ENCODE assay signal across 8 mouse cellular contexts in the genomic region with DNA sequence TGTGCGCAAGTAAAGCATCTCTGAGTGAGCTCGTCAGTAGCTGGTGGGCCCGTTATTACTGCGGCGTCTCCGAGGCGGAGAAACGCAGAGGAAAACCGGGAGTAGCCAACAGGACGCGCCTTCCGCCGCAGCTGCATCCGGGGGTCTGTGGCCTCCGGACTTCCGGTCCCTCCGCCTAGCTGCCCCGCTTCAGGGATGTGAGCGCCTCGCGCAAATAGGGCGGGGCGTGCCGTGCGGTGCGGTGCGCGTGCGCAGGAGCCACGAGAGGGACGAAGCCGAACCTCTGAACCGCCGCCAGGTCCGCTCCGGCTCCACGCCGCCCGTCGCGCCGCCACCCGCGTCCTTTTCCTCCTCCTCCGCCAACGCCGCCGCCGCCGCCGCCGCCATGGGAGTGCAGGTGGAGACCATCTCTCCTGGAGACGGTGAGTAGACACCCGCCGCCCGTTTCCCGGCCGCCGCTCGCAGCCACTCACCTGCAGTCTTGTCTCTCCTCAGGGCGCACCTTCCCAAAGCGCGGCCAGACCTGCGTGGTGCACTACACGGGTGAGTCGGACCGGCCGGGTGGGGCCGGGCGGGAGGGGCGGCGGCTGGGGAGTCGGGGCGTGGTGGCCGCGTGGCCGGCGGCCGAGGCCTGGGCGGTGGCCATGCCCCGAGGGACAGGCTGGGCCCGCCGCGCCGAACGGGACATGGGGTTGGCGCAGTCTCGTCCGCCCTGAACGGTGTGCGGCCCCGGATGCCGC. TPM values are rescaled to one million over a fixed set of nuclear protein-coding genes. Genes with fewer than 3 reads are reported as not detected.
DNase-seq lines count a peak whose midpoint lies in the region; ATAC-seq and TF ChIP-seq lines count a peak whose summit lies in the region.

A gene (plus strand): TSS at position 161 of the 740 bp plus-strand sequence.

- intact Hi-C loops in gastrocnemius, postnatal 36 days (cut with DNase I), result loop anchor here (2.0 kb wide), 1 partner anchor 48 kb away; a partner anchor contains a TSS
- intact Hi-C loops in left cerebral cortex, postnatal 25 days (cut with DNase I), result loop anchor here (1.0 to 2.0 kb wide), 3 partner anchors 28 to 48 kb away; a partner anchor contains a TSS

- peak within 1 kb of the TSS; percentile 86 for H3K4me3 ChIP-seq in cortical plate, adult 2 months (ENCODE audit: insufficient read depth, low read length)
- peak within 1 kb of the TSS; percentile 88 for H3K4me3 ChIP-seq in intestine, embryonic 15.5 days (replicated peaks)
- peak within 1 kb of the TSS; percentile 98 for H3K4me3 ChIP-seq in midbrain, embryonic 10.5 days

- WGBS in intestine, embryonic 15.5 days, result under 1% methylated on average over 89 of the region's 93 CpGs
- WGBS in midbrain, embryonic 10.5 days, result under 1% methylated on average over 89 of the region's 93 CpGs

- no peak for TF ChIP-seq CTCF in cortical plate, adult 2 months (IDR thresholded peaks at IDR 0.05; ENCODE audit: extremely low read depth, insufficient read depth, low read length)

- H3K27me3 ChIP-seq in intestine, embryonic 15.5 days (replicated peaks), result no peaks in the 10 kb centered on the region
- H3K27me3 ChIP-seq in midbrain, embryonic 10.5 days (ENCODE audit: low read depth, poor library complexity, severe bottlenecking), result no peaks in the 10 kb centered on the region

- peak within 1 kb of the TSS; percentile 93 for H3K27ac ChIP-seq in cortical plate, adult 2 months (ENCODE audit: insufficient read depth, low read length)
- H3K27ac ChIP-seq in intestine, embryonic 15.5 days, result peak within 1 kb of the TSS; percentile 95
- H3K27ac ChIP-seq in midbrain, embryonic 10.5 days (replicated peaks), result peak within 1 kb of the TSS; percentile 97

- H3K9me3 ChIP-seq in intestine, embryonic 15.5 days, result no peaks in the 10 kb centered on the region
- no peaks in the 10 kb centered on the region for H3K9me3 ChIP-seq in midbrain, embryonic 10.5 days (replicated peaks)

- DNase-seq in adipocyte (ENCODE audit: low spot score), result peak; percentile 96
- DNase-seq in gastrocnemius, postnatal 36 days, result peak; percentile 96 to 98
- peak; percentile 96 to 98 for DNase-seq in left cerebral cortex, postnatal 25 days (ENCODE audit: low spot score in 2 of 2)
- peak; percentile 96 for DNase-seq in midbrain, embryonic 10.5 days (ENCODE audit: low spot score)
- peak; percentile 98 for DNase-seq in right cerebral cortex, postnatal 4 days

- peak within 1 kb of the TSS; percentile 67 for H3K4me2 ChIP-seq in intestine, embryonic 15.5 days (replicated peaks)

- peak; percentile 68; the same call in 1 of the 2 replicates for TF ChIP-seq POLR2A in cortical plate, adult 2 months (IDR thresholded peaks at IDR 0.05; ENCODE audit: extremely low read depth, insufficient read depth, low read length)

- peak within 1 kb of the TSS; percentile 91 for H3K9ac ChIP-seq in intestine, embryonic 15.5 days

- H3K4me1 ChIP-seq in cortical plate, adult 2 months (ENCODE audit: control insufficient read depth, insufficient read depth, low read length), result peaks cover 11% of the 10 kb centered on the region
- H3K4me1 ChIP-seq in intestine, embryonic 15.5 days (replicated peaks), result peaks cover 27% of the 10 kb centered on the region
- H3K4me1 ChIP-seq in midbrain, embryonic 10.5 days, result peaks cover 35% of the 10 kb centered on the region

- peak; percentile 98 for ATAC-seq in intestine, embryonic 15.5 days
- ATAC-seq in erythroid progenitor cell, adult 5-6 weeks (replicated peaks; ENCODE audit: low FRiP score, poor library complexity, severe bottlenecking), result no peak

- H3K36me3 ChIP-seq in intestine, embryonic 15.5 days, result no peaks in the 10 kb centered on the region
- peaks cover 33% of the 10 kb centered on the region for H3K36me3 ChIP-seq in midbrain, embryonic 10.5 days

RNA-seq across cellular contexts. Expression of the gene that starts here (rescaled TPM):
- polyA plus RNA-seq in cortical plate, adult 2 months (2012; rRNA removed), result 475 and 493 TPM in 2 replicates
- 100 to 1,000 TPM; 150 to 166 TPM for total RNA-seq in gastrocnemius, postnatal 36 days (2021)
- polyA plus RNA-seq in intestine, embryonic 15.5 days (2015; fragmentation: Nextera tagmentation; extraction: Ambion mirVana), result 589 and 626 TPM in 2 replicates
- 100 to 1,000 TPM; 710 to 729 TPM for total RNA-seq in left cerebral cortex, postnatal 25 days (2021)
- polyA plus RNA-seq in midbrain, embryonic 10.5 days (2016; fragmentation: Nextera tagmentation; extraction: Ambion mirVana), result 581 and 591 TPM in 2 replicates
- 6.3 and 15.9 TPM in 2 replicates for total RNA-seq in erythroid progenitor cell, adult 5-6 weeks (2015; ENCODE audit: low replicate concordance)
- 1.7 and 2.1 TPM in 2 replicates for total RNA-seq in erythroid progenitor cell, adult 5-6 weeks (2017; ENCODE audit: low replicate concordance)

Comparison
In these comparisons a context has a peak if more than half of its experiments do, and no peak if none do; other contexts are left out.
1. RNA of the gene that starts here (total RNA-seq): 710 to 729 TPM in left cerebral cortex, postnatal 25 days and 150 to 166 TPM in gastrocnemius, postnatal 36 days; 1.7 to 15.9 TPM in erythroid progenitor cell, adult 5-6 weeks; every median in the first group is over 4 times any median in the second.
2. RNA of the gene that starts here (total RNA-seq): 710 to 729 TPM in left cerebral cortex, postnatal 25 days; 150 to 166 TPM in gastrocnemius, postnatal 36 days; every median in the first group is over 4 times any median in the second.
3. Peak in every context shown above with its lines, with median percentiles within 50 percentile points of each other: DNase-seq, H3K27ac ChIP-seq and H3K4me3 ChIP-seq.